Mouse (Mus musculus) kidney, adult 2 months (tissue): ENCODE measurements around the gene Rnd2. TPM values are rescaled to one million over a fixed set of nuclear protein-coding genes. Genes with fewer than 3 reads are reported as not detected.

Experiments used
- DNase-seq: peaks from one replicate; pipeline ENCODE4 v3.0.0; 2021
- H3K27ac ChIP-seq: fragments of 200-500 bp; 2 replicates; pipeline ENCODE4 v1.5.1; 2012; ENCODE audit warnings: low read depth, low read length, control low read depth, inconsistent platforms; ENCODE audit not compliant: insufficient read depth
- H3K27me3 ChIP-seq: fragments of 200-500 bp; replicated peaks from 2 replicates; pipeline ENCODE4 v1.6.1; 2012; ENCODE audit warnings: mild to moderate bottlenecking, moderate library complexity, low read length, inconsistent platforms; ENCODE audit not compliant: control insufficient read depth, insufficient read depth
- H3K36me3 ChIP-seq: fragments of 200-500 bp; 2 replicates; pipeline ENCODE4 v1.6.1; 2012; ENCODE audit warnings: mild to moderate bottlenecking, moderate library complexity, low read length, inconsistent platforms; ENCODE audit not compliant: control insufficient read depth, insufficient read depth
- H3K4me1 ChIP-seq: fragments of 200-500 bp; 2 replicates; pipeline ENCODE4 v1.6.1; 2011; ENCODE audit warnings: low read length; ENCODE audit not compliant: control insufficient read depth, insufficient read depth
- H3K4me3 ChIP-seq: fragments of 200-500 bp; 2 replicates; pipeline ENCODE4 v1.5.1; 2011; ENCODE audit warnings: mild to moderate bottlenecking, low read depth, low read length, control low read depth; ENCODE audit not compliant: insufficient read depth
- CTCF ChIP-seq: fragments of 200-500 bp; conservative IDR thresholded peaks from 2 replicates; pipeline ENCODE4 v1.5.1; 2011; ENCODE audit warnings: low read depth, mild to moderate bottlenecking, control low read depth, low read length, moderate library complexity, mixed read lengths; ENCODE audit not compliant: insufficient read depth, insufficient read length
- POLR2A ChIP-seq: fragments of 200-500 bp; IDR thresholded peaks from one replicate; pipeline ENCODE4 v1.6.1; 2011; ENCODE audit warnings: low read depth, low read length, control low read depth
- WGBS: fragments of 180-500 bp; shearing (Covaris S2); methylation state at CpG from one replicate; pipeline ENCODE4 v1.1.7; 2018; 5-methylcytosine and 5-hydroxymethylcytosine counted together
- polyA plus RNA-seq: library from polyadenylated mRNA; depleted of rRNA; stranded (reverse); fragments of >200 nt; gene quantifications from 2 replicates; pipeline ENCODE4 v1.2.3, GENCODE M21; 2012

Gene Rnd2
- polyA plus RNA-seq, 1 experiment: 14.1 TPM

DNA sequence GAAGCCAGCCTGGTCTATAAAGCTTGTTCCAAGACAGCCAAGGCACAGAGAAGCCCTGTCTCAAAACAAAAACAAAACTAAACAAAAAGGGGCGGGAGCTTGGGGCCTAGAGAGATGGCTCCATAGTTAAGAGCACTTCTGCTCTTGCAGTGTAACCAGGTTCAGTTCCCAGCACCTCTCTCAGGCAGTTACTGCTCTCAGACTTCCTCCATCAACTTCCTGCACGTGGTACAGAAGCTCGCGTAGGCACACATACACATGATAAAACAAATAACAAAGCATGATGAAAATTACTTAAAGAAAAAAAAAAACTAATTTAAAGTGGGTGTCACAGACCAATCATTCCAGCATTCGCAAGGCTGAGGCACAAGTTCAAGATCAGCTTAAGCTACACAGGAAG lies 44.7 kb upstream of the Rnd2 start:
- Histone ChIP-seq H3K4me1 (peaks cover 16% of the 10 kb centered on the region), H3K27ac (no peak overlapping the region), H3K4me3 (no peak overlapping the region), H3K36me3 (no peaks in the 10 kb centered on the region), H3K27me3 (no peaks in the 10 kb centered on the region)
- DNase-seq: no peak
- TF ChIP-seq POLR2A: no peak
- no peak for TF ChIP-seq CTCF
- WGBS: 88% methylated on average over 5 of the region's 5 CpGs

DNA sequence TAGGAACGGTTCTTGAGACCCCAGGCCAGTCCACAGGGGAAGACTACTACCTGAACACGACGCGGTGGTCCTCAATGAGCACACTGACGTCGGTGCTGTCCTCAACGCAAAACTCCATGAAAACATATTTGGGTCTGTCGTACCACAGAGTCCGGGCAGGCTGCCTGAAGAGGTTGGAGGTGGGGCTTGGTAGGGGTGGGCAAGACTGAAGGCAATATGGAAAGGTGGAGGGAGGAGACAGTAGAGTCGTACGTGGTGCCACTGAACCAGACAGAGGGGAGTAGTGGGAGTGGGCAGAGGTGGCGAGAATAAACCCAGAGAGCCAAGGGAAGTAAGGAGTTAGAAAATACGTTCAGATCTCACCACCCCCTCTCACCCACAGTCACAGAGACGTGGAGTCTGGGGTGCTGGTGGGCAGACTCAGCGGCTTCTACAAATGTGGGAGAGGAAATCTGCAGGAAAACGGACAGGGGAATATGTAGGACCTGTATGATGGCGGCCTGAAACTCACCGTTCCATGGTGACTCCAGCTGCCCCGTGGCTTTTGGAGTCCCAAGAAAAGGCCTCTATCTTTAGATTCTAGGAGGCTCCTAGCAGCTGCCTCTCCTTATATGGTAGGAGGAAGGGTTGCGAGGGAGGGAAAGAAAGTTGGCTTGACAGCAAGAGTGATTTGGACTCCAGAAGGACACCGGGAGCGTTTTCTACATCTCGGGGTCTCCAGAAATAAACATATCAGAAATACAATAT lies 40.5 kb upstream of the Rnd2 start, which contains the start of gene Gm27029:
Gene Gm27029 (minus strand): TSS at position 692 of the 747 bp plus-strand sequence.
- WGBS: 6% methylated on average over 23 of the region's 23 CpGs
- DNase-seq: no peak
- Histone ChIP-seq H3K27me3 (no peaks in the 10 kb centered on the region), H3K4me3 (peak within 1 kb of the TSS; percentile 87), H3K27ac (peak within 1 kb of the TSS; percentile 78), H3K4me1 (peaks cover 18% of the 10 kb centered on the region), H3K36me3 (no peaks in the 10 kb centered on the region)
- TF ChIP-seq CTCF: no peak
- TF ChIP-seq POLR2A: no peak

DNA sequence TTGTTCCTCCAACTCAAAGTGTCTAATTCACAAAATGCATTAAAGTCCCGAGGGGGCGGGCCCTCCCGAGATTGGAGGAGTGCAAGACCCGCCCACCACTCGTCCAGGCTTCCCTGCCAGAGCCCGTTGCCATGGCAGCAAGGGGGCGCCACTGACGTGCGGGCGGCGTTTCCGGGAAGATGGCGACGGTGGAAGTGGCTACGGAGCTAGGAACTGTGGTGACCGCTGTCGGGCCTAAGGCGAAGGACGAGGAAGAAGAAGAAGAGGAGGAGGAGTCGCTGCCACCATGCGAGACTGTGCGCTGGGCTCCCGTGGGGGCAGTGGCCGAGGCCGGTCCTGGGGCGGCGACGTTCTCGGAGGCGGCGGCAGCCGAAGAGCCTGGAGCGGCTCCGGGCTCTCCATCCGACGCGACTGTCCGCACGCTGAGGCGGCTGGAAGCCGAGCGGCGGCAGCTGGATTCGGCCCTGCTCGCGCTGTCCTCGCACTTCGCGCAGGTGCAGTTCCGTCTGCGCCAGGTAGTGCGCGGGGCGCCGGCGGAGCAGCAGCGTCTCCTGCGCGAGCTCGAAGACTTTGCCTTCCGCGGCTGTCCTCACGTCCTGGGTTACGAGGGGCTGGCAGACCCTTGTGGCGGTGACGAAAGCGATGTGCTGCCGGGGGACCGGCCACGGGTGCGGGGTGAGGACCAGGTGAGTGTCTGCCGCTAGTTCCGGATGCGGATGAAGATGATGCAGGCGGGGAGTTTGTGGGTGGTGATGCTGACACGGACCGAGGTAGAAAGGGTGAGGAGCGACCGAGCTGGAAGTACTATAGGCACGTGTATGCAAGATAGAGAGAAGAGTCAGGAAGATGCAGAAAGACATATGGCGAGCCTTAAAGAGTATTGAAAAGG lies 39.6 kb upstream of the Rnd2 start, which contains the start of the genes Rundc1 and Ptges3l:
Gene Rundc1 (plus strand): TSS at position 161 of the 889 bp plus-strand sequence.
Gene Ptges3l (minus strand): TSS at position 409 of the 889 bp plus-strand sequence.
- no peaks in the 10 kb centered on the region for H3K36me3 ChIP-seq
- no peak for TF ChIP-seq CTCF
- TF ChIP-seq POLR2A: peak; percentile 39
- peak within 1 kb of the TSS; percentile 87 for H3K4me3 ChIP-seq
- H3K4me1 ChIP-seq: peaks cover 18% of the 10 kb centered on the region
- under 1% methylated on average over 81 of the region's 81 CpGs for WGBS
- H3K27ac ChIP-seq: peak within 1 kb of the TSS; percentile 78
- no peaks in the 10 kb centered on the region for H3K27me3 ChIP-seq
- peak; percentile 98 for DNase-seq

DNA sequence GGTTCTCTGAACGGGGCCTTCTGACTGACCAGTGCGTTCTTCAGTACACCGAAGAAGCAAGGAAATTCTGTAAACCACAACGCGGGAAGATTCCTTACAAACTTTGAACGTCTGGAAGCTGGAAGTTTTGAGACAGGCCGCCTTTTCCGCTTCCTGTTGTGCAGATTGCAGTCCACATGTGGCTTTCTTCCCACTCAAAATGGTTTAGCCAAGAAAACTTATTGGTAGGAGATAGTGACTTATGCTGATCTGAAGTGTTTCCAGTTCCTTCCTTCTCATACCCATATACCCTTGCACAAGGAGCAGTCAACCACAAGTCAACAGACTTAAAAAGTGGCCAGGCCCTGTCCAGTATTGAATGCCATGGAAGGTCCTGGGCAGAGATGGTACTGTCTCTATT lies 38.6 kb upstream of the Rnd2 start:
- 42% methylated on average over 8 of the region's 8 CpGs for WGBS
- no peak for DNase-seq
- H3K27me3 ChIP-seq: no peaks in the 10 kb centered on the region
- H3K36me3 ChIP-seq: 0 out of 2 replicates have a peak, but pooled peaks cover 1% of the 10 kb centered on the region
- peaks cover 18% of the 10 kb centered on the region for H3K4me1 ChIP-seq
- no peak overlapping the region for H3K4me3 ChIP-seq
- TF ChIP-seq CTCF: no peak
- no peak overlapping the region for H3K27ac ChIP-seq

DNA sequence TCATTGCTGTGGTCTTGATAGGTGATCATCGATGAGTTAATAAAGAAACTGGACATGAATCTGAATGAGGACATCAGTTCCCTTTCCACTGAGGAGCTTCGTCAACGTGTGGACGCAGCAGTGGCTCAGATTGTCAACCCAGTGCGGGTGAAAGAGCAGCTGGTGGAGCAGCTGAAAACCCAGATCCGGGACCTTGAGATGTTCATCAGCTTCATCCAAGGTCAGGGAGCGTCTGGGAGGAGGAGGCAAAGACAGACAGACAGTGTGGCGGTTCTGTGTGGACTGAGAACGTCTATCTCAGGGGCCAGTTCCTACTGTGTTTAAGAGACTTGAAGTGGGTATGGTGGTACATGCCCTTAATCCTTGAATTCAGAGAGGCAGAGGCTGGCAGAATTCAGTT lies 33.5 kb upstream of the Rnd2 start:
- no peak for DNase-seq
- H3K36me3 ChIP-seq: peaks cover 3% of the 10 kb centered on the region; the same call in 1 of the 2 replicates
- no peaks in the 10 kb centered on the region for H3K27me3 ChIP-seq
- no peak overlapping the region for H3K27ac ChIP-seq
- WGBS: 90% methylated on average over 9 of the region's 9 CpGs
- TF ChIP-seq CTCF (no peak), POLR2A (no peak)
- no peak overlapping the region for H3K4me3 ChIP-seq
- peaks cover under 1% of the 10 kb centered on the region; the same call in 1 of the 2 replicates for H3K4me1 ChIP-seq

DNA sequence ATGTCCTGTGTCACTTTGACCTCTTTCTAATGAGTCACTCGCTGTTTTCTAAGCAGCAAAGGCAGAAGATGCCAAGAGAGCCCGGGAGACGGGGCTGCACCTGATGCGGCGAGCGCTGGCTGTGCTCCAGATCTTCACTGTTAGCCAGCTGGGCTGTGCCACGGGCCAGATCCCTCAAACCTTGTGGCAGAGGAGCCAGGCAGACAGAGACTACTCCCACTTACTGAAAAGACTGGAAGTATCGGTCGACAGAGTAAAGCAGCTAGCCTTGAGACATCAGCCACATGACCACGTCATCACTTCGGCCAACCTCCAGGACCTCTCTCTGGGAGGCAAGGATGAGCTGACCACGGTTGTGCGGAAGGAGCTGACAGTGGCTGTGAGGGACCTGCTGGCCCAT lies 31.4 kb upstream of the Rnd2 start:
- Histone ChIP-seq H3K27ac (no peak overlapping the region), H3K4me1 (no peaks in the 10 kb centered on the region), H3K36me3 (peaks cover 3% of the 10 kb centered on the region; the same call in 1 of the 2 replicates), H3K4me3 (no peak overlapping the region), H3K27me3 (no peaks in the 10 kb centered on the region)
- no peak for DNase-seq
- TF ChIP-seq CTCF: no peak
- no peak for TF ChIP-seq POLR2A
- WGBS: 81% methylated on average over 13 of the region's 13 CpGs
